Mouse (Mus musculus) gastrocnemius, adult 2 months (tissue): Measurements from ENCODE around the gene Alg6. TPM values are rescaled to one million over a fixed set of nuclear protein-coding genes. Genes with fewer than 3 reads are reported as not detected.

Source experiments
- DNase-seq: peaks from one replicate; pipeline ENCODE4 v3.0.0; 2022
- H3K27ac ChIP-seq: fragments of 200-600 bp; 2 replicates; pipeline ENCODE4 v1.8.1; 2022; ENCODE audit warnings: mild to moderate bottlenecking
- H3K4me3 ChIP-seq: fragments of 200-600 bp; 2 replicates; pipeline ENCODE4 v1.8.1; 2022; ENCODE audit warnings: mild to moderate bottlenecking, moderate library complexity
- CTCF ChIP-seq: fragments of 200-600 bp; IDR thresholded peaks from 2 replicates; pipeline ENCODE4 v1.8.1; 2022; ENCODE audit warnings: antibody characterized with exemption, mild to moderate bottlenecking, moderate library complexity
- intact Hi-C: fragments of 180-260 bp; cut with DNase I; formaldehyde crosslinking; loops from one replicate; pipeline ENCODE4 v1.15.1; 2025
- long read RNA-seq, 2 experiments: library from polyadenylated mRNA; stranded (forward); transcript quantifications; one replicate each; pipeline ENCODE4 v2.0.0; 2021
- total RNA-seq, 2 experiments: library from RNA; stranded (reverse); gene quantifications; 2 replicates each; pipeline ENCODE4 v1.2.3; 2021

The Alg6 gene
- total RNA-seq = 1 to 10 TPM; 5.4 to 6.8 TPM
- long read RNA-seq, experiment 1, partial matches to known transcripts = 0 of 6 reads
- long read RNA-seq, experiment 1, other reads (novel, unspliced or antisense) = 5 of 6 reads
- long read RNA-seq, experiment 2, partial matches to known transcripts = 1 of 9 reads
- long read RNA-seq, experiment 2, other reads (novel, unspliced or antisense) = 7 of 9 reads

GRCm38 (mm10) chr4:99714904-99715782 lies at the start of gene Alg6:
Gene Alg6 (plus strand): TSS chr4:99715664.
- DNase-seq = peak; percentile 98
- intact Hi-C loops = loop anchor here (5.0 kb wide), 1 partner anchor 53 kb away; no protein-coding TSS in a partner anchor
- Histone ChIP-seq H3K4me3 (peak within 1 kb of the TSS; percentile 76), H3K27ac (peak within 1 kb of the TSS; percentile 93)
- no peak for TF ChIP-seq CTCF

GRCm38 (mm10) chr4:99670203-99670851 lies 45.1 kb upstream of the Alg6 start:
- Histone ChIP-seq H3K4me3 (no peak overlapping the region), H3K27ac (no peak overlapping the region)
- DNase-seq = no peak
- intact Hi-C loops = no loop called here
- no peak for TF ChIP-seq CTCF

GRCm38 (mm10) chr4:99675191-99675590 lies 40.3 kb upstream of the Alg6 start:
- DNase-seq = no peak
- TF ChIP-seq CTCF = no peak
- H3K4me3 ChIP-seq = no peak overlapping the region
- H3K27ac ChIP-seq = no peak overlapping the region
- intact Hi-C loops = no loop called here

- Histone ChIP-seq H3K27ac (peak overlapping the region; percentile 58), H3K4me3 (no peak overlapping the region)
- no peak for TF ChIP-seq CTCF
- peak; percentile 23 for DNase-seq
- intact Hi-C loops = no loop called here
Measured at GRCm38 (mm10) chr4:99683941-99684340, 31.5 kb upstream of the Alg6 start.

- H3K27ac ChIP-seq = no peak overlapping the region
- TF ChIP-seq CTCF = no peak
- no peak for DNase-seq
- no peak overlapping the region for H3K4me3 ChIP-seq
- intact Hi-C loops = no loop called here
Measured at GRCm38 (mm10) chr4:99686308-99686707, 29.2 kb upstream of the Alg6 start.

- H3K27ac ChIP-seq = no peak overlapping the region
- DNase-seq = no peak
- no peak overlapping the region for H3K4me3 ChIP-seq
- intact Hi-C loops = no loop called here
- TF ChIP-seq CTCF = no peak
Measured at GRCm38 (mm10) chr4:99712583-99713183, 2.8 kb upstream of the Alg6 start.

GRCm38 (mm10) chr4:99713971-99714370 lies 1.5 kb upstream of the Alg6 start:
- Histone ChIP-seq H3K4me3 (no peak overlapping the region), H3K27ac (no peak overlapping the region)
- TF ChIP-seq CTCF = no peak
- no peak for DNase-seq
- intact Hi-C loops = no loop called here

- TF ChIP-seq CTCF = no peak
- intact Hi-C loops = loop anchor here (5.0 kb wide), 1 partner anchor 54 kb away; no protein-coding TSS in a partner anchor
- peak overlapping the region; percentile 93 for H3K27ac ChIP-seq
- DNase-seq = no peak
- H3K4me3 ChIP-seq = peak overlapping the region; percentile 76
Measured at GRCm38 (mm10) chr4:99715783-99716416, 436 bp downstream of the Alg6 start.

- intact Hi-C loops = loop anchor here (5.0 kb wide), 1 partner anchor 56 kb away; no protein-coding TSS in a partner anchor
- no peak for DNase-seq
- H3K4me3 ChIP-seq = no peak overlapping the region
- no peak overlapping the region for H3K27ac ChIP-seq
- TF ChIP-seq CTCF = no peak
Measured at GRCm38 (mm10) chr4:99717905-99718304, 2.4 kb downstream of the Alg6 start.

- H3K4me3 ChIP-seq = no peak overlapping the region
- DNase-seq = peak; percentile 83
- intact Hi-C loops = no loop called here
- TF ChIP-seq CTCF = no peak
- H3K27ac ChIP-seq = peak overlapping the region; percentile 77
Measured at GRCm38 (mm10) chr4:99724331-99724730, 8.9 kb downstream of the Alg6 start.

- intact Hi-C loops = no loop called here
- DNase-seq = no peak
- Histone ChIP-seq H3K4me3 (no peak overlapping the region), H3K27ac (no peak overlapping the region)
- no peak for TF ChIP-seq CTCF
Measured at GRCm38 (mm10) chr4:99725914-99726451, 10.5 kb downstream of the Alg6 start.

- DNase-seq = no peak
Measured at GRCm38 (mm10) chr4:99739836-99740235, 24.4 kb downstream of the Alg6 start.

More at GRCm38 (mm10) chr4:99739836-99740235, 24.4 kb downstream of the Alg6 start:
- intact Hi-C loops = no loop called here
- no peak for TF ChIP-seq CTCF
- no peak overlapping the region for H3K27ac ChIP-seq
- H3K4me3 ChIP-seq = no peak overlapping the region
